Mouse (Mus musculus) ovary, postnatal 14 days (tissue): ENCODE results near the gene 2310039H08Rik.

ENCODE experiments used
- DNase-seq: peaks from one replicate; pipeline ENCODE4 v3.0.0; 2022; ENCODE audit warnings: low spot score

2310039H08Rik gene

GRCm38 (mm10) chr17:46809131-46809830 lies 36.8 kb downstream of the 2310039H08Rik start:
- no peak for DNase-seq

GRCm38 (mm10) chr17:46810672-46811071 lies 38.2 kb downstream of the 2310039H08Rik start:
- no peak for DNase-seq

GRCm38 (mm10) chr17:46812442-46812841 lies 40.0 kb downstream of the 2310039H08Rik start:
- no peak for DNase-seq

- DNase-seq: no peak
Measured at GRCm38 (mm10) chr17:46813637-46814036, 41.2 kb downstream of the 2310039H08Rik start.

- no peak for DNase-seq
Measured at GRCm38 (mm10) chr17:46814497-46814896, 42.1 kb downstream of the 2310039H08Rik start.

- DNase-seq: no peak
Measured at GRCm38 (mm10) chr17:46816306-46816705, 43.9 kb downstream of the 2310039H08Rik start.

- no peak for DNase-seq
Measured at GRCm38 (mm10) chr17:46817734-46818158, 45.3 kb downstream of the 2310039H08Rik start.

GRCm38 (mm10) chr17:46820628-46821027 lies 48.2 kb downstream of the 2310039H08Rik start:
- DNase-seq: no peak
